Mouse (Mus musculus): ENCODE measurements around the gene Fat3. TPM values are rescaled to one million over a fixed set of nuclear protein-coding genes. Genes with fewer than 3 reads are reported as not detected.
A peak's percentile ranks its signal among the peaks of the same experiment; 100 is the strongest.

Gene Fat3
- polyA plus RNA-seq, 1 experiment, result 0.14 TPM

DNA sequence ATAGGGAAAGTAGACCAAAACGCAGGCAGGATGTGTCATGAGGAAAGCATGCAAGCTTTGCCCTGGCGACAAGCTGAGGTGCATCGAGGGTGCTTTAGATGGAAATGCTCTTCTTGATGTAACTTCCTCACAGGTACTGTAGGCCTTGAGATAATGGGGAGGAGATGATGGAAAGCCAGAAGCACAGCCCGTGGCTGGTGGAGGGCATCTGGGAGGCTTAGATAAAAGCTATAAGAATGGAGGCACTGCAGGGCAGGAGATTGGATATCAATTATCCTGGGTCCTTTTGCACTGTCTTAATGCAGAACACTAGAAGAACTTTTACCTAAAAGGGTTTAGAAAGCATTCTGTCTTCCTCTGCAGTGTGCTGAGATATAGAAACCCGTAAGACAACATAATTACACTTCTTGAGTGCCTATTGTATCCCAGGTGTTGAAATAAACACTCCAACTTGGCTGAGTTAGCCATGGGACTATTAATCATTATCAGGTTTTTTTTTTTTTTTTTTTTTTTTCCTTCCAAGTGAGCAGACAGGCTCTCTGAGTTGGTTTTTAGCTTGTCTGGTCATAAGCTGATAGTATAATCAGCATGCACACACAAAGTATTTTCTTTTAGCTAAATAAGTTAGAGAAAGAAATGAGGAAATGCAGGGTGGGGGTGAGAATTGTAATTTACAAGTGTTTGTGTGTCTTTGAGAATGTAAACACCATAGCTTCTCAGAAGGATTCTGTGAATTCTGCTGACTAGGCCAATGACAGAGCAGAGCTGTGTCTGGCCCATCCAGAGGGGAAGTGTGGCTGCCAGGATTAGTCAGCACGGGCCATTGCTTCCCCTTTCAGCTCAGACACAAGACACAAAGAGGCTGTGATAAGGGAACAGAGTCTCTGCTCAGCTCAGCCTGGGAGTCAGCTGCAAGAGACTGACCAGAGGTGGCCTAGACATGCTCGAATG lies 286.1 kb downstream of the Fat3 start:
- Histone ChIP-seq H3K27ac (ENCODE audit: insufficient read depth, low read depth, low read length) (no peak overlapping the region), H3K4me3 (ENCODE audit: insufficient read depth, low read depth, low read length) (no peak overlapping the region), H3K4me1 (ENCODE audit: control insufficient read depth, insufficient read depth, low read length) (peaks cover 5% of the 10 kb centered on the region; the same call in 1 of the 2 replicates), H3K27me3 (replicated peaks; ENCODE audit: control insufficient read depth, insufficient read depth, low read length) (no peaks in the 10 kb centered on the region; the same call in 1 of the 2 replicates), H3K36me3 (ENCODE audit: control insufficient read depth, insufficient read depth, low read length) (no peaks in the 10 kb centered on the region)
- WGBS, result 39% methylated on average over 7 of the region's 7 CpGs
- TF ChIP-seq POLR2A (IDR thresholded peaks at IDR 0.05; ENCODE audit: low read depth, low read length) (no peak), CTCF (conservative IDR thresholded peaks at IDR 0.05; ENCODE audit: insufficient read depth, insufficient read length, low read depth, low read length) (no peak)
- DNase-seq, result peak; percentile 71

DNA sequence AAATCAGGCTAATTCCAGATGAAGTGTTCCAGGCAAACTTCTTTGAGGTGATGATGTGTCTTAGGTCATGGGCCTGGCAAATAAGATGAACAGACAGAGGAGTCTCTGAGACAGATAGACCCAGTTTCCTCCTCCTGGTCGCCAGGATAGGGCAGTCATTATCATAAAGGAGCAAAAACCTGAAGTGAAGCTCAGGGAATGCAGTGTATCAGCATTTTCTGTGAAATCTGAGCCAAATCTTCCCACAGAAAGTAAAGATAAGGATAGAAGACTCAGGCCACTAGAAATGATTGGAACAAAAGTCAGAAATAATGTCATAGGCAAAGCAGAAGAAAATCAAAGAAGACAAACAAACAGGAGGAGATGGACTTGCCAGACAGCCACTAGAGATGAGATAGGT lies 287.8 kb downstream of the Fat3 start:
- H3K4me1 ChIP-seq (ENCODE audit: control insufficient read depth, insufficient read depth, low read length), result peaks cover 5% of the 10 kb centered on the region; the same call in 1 of the 2 replicates
- no peak overlapping the region for H3K27ac ChIP-seq (ENCODE audit: insufficient read depth, low read depth, low read length)
- no peaks in the 10 kb centered on the region for H3K36me3 ChIP-seq (ENCODE audit: control insufficient read depth, insufficient read depth, low read length)
- H3K4me3 ChIP-seq (ENCODE audit: insufficient read depth, low read depth, low read length), result no peak overlapping the region
- 74% methylated on average over 1 of the region's 1 CpGs for WGBS
- DNase-seq, result no peak
- TF ChIP-seq CTCF (conservative IDR thresholded peaks at IDR 0.05; ENCODE audit: insufficient read depth, insufficient read length, low read depth, low read length) (no peak), POLR2A (IDR thresholded peaks at IDR 0.05; ENCODE audit: low read depth, low read length) (no peak)
- H3K27me3 ChIP-seq (replicated peaks; ENCODE audit: control insufficient read depth, insufficient read depth, low read length), result no peaks in the 10 kb centered on the region; the same call in 1 of the 2 replicates

DNA sequence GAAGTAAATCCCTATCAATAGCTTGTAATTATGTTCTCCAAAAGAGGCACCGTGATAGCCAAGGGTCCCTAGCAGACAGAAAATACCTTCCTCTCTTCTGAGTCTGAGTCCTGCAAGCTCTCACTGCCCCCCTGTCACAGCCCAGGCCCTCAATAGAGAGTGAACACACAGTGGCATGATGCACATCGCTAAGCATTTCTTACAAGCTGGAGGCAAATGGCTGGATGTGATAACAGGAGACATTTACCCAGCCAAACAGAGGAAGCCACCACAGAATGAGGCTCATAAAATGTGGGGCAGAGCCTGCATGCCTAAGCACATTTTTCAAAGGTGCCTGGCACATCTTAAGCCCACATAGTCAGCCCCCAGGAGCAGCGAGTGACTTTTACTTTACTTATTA lies 288.5 kb downstream of the Fat3 start:
- no peak overlapping the region for H3K27ac ChIP-seq (ENCODE audit: insufficient read depth, low read depth, low read length)
- H3K27me3 ChIP-seq (replicated peaks; ENCODE audit: control insufficient read depth, insufficient read depth, low read length), result no peaks in the 10 kb centered on the region; the same call in 1 of the 2 replicates
- no peak overlapping the region for H3K4me3 ChIP-seq (ENCODE audit: insufficient read depth, low read depth, low read length)
- H3K36me3 ChIP-seq (ENCODE audit: control insufficient read depth, insufficient read depth, low read length), result no peaks in the 10 kb centered on the region
- 77% methylated on average over 3 of the region's 3 CpGs for WGBS
- DNase-seq, result no peak
- peaks cover 5% of the 10 kb centered on the region; the same call in 1 of the 2 replicates for H3K4me1 ChIP-seq (ENCODE audit: control insufficient read depth, insufficient read depth, low read length)
- TF ChIP-seq POLR2A (IDR thresholded peaks at IDR 0.05; ENCODE audit: low read depth, low read length) (no peak), CTCF (conservative IDR thresholded peaks at IDR 0.05; ENCODE audit: insufficient read depth, insufficient read length, low read depth, low read length) (no peak)

DNA sequence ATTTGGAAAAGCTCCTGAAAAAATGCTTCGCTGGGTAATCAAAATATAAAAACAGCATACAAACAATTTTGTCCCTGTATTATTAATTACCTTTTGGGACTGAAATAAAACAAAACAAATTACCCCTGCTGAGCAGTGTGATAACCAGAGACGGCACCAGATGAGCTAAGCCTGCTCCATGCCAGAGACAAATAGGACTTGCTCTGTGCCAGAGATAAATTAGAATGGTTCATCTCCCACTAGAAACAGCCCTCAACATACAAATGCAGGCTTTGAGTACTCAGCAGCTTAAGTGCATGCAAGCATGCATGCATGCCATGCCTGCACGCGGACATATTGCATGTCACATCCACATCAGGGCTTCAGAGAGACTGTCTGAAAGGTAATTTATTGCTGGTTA lies 288.9 kb downstream of the Fat3 start:
- H3K4me3 ChIP-seq (ENCODE audit: insufficient read depth, low read depth, low read length), result no peak overlapping the region
- DNase-seq, result no peak
- no peaks in the 10 kb centered on the region for H3K36me3 ChIP-seq (ENCODE audit: control insufficient read depth, insufficient read depth, low read length)
- no peak overlapping the region for H3K27ac ChIP-seq (ENCODE audit: insufficient read depth, low read depth, low read length)
- no peaks in the 10 kb centered on the region; the same call in 1 of the 2 replicates for H3K27me3 ChIP-seq (replicated peaks; ENCODE audit: control insufficient read depth, insufficient read depth, low read length)
- TF ChIP-seq CTCF (conservative IDR thresholded peaks at IDR 0.05; ENCODE audit: insufficient read depth, insufficient read length, low read depth, low read length) (no peak), POLR2A (IDR thresholded peaks at IDR 0.05; ENCODE audit: low read depth, low read length) (no peak)
- peaks cover 5% of the 10 kb centered on the region; the same call in 1 of the 2 replicates for H3K4me1 ChIP-seq (ENCODE audit: control insufficient read depth, insufficient read depth, low read length)
- WGBS, result 89% methylated on average over 4 of the region's 4 CpGs

DNA sequence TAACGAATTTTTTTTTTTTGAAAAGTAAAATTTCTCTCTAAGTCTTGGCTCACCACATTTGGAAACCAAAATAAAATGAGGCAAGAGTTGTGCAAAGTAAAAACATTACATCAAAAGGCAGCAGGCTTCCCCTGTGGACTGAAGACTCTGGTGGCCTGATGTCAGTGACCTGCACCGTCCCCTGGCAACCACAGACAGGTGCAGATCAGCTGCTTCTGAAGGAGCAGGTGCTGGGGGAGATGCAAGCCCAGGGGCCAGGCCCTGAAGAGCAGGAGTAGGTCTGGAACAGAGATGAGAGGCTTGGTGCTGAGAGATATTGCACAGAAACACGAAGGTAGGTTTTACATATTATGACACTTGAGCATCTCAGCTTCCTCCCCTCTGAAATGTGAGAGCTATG lies 289.6 kb downstream of the Fat3 start:
- TF ChIP-seq POLR2A (IDR thresholded peaks at IDR 0.05; ENCODE audit: low read depth, low read length), result no peak
- no peak for TF ChIP-seq CTCF (conservative IDR thresholded peaks at IDR 0.05; ENCODE audit: insufficient read depth, insufficient read length, low read depth, low read length)
- H3K27ac ChIP-seq (ENCODE audit: insufficient read depth, low read depth, low read length), result no peak overlapping the region
- H3K36me3 ChIP-seq (ENCODE audit: control insufficient read depth, insufficient read depth, low read length), result no peaks in the 10 kb centered on the region
- H3K27me3 ChIP-seq (replicated peaks; ENCODE audit: control insufficient read depth, insufficient read depth, low read length), result no peaks in the 10 kb centered on the region; the same call in 1 of the 2 replicates
- no peak overlapping the region for H3K4me3 ChIP-seq (ENCODE audit: insufficient read depth, low read depth, low read length)
- WGBS, result 82% methylated on average over 3 of the region's 3 CpGs
- H3K4me1 ChIP-seq (ENCODE audit: control insufficient read depth, insufficient read depth, low read length), result peaks cover 5% of the 10 kb centered on the region; the same call in 1 of the 2 replicates
- no peak for DNase-seq

DNA sequence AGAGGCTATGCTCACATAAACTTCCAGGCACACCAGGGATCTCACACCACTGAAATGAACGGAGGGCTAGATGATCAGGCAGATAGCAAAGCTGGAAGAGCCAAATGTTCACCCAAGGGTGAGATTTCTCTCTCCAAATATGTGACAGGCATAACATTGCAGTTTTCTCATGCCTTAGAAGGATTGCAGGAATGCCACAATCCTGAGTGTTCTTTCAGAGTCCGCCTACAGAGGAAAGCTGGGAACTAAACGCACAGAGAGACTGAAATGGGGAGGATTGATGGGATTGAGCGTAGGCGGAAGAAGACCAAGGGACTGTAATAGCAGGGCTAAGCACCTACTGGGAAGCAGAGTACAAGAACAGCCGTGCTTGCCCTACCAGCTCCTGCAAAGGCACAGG lies 298.8 kb downstream of the Fat3 start:
- WGBS, result 70% methylated on average over 6 of the region's 6 CpGs
- Histone ChIP-seq H3K36me3 (ENCODE audit: control insufficient read depth, insufficient read depth, low read length) (no peaks in the 10 kb centered on the region), H3K4me3 (ENCODE audit: insufficient read depth, low read depth, low read length) (no peak overlapping the region), H3K27me3 (replicated peaks; ENCODE audit: control insufficient read depth, insufficient read depth, low read length) (no peaks in the 10 kb centered on the region), H3K4me1 (ENCODE audit: control insufficient read depth, insufficient read depth, low read length) (no peaks in the 10 kb centered on the region), H3K27ac (ENCODE audit: insufficient read depth, low read depth, low read length) (no peak overlapping the region)
- TF ChIP-seq POLR2A (IDR thresholded peaks at IDR 0.05; ENCODE audit: low read depth, low read length), result no peak
- no peak for TF ChIP-seq CTCF (conservative IDR thresholded peaks at IDR 0.05; ENCODE audit: insufficient read depth, insufficient read length, low read depth, low read length)
- DNase-seq, result no peak

DNA sequence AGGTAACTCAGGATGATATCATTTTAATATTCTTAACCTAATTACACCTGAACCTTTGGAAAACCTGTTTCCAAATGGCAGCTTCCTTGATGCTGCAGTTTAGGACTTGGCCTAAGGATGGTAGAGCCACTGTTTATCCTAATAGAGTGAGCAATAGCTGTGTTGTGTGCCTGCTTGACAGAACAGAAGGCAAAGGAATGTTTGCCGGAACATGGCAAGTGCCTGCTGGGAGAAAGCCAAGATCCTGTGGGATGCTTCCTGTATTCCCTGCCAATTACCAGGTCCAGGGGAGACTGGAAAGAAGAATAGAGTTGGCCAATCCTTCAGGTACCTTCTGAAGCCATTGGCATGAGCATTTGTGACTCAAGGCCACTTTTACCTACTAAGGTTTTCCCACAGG lies 300.1 kb downstream of the Fat3 start:
- no peak overlapping the region for H3K4me3 ChIP-seq (ENCODE audit: insufficient read depth, low read depth, low read length)
- no peak for DNase-seq
- no peaks in the 10 kb centered on the region for H3K4me1 ChIP-seq (ENCODE audit: control insufficient read depth, insufficient read depth, low read length)
- TF ChIP-seq POLR2A (IDR thresholded peaks at IDR 0.05; ENCODE audit: low read depth, low read length), result no peak
- no peak for TF ChIP-seq CTCF (conservative IDR thresholded peaks at IDR 0.05; ENCODE audit: insufficient read depth, insufficient read length, low read depth, low read length)
- WGBS, result 26% methylated on average over 1 of the region's 1 CpGs
- no peaks in the 10 kb centered on the region for H3K36me3 ChIP-seq (ENCODE audit: control insufficient read depth, insufficient read depth, low read length)
- H3K27me3 ChIP-seq (replicated peaks; ENCODE audit: control insufficient read depth, insufficient read depth, low read length), result no peaks in the 10 kb centered on the region
- H3K27ac ChIP-seq (ENCODE audit: insufficient read depth, low read depth, low read length), result no peak overlapping the region

Data from kidney, adult 2 months (tissue).